11 mouse cellular contexts compared by ENCODE assay signal in genomic region chr17:70363561-70363960, GRCm38 (mm10).
A peak's percentile ranks its signal among the peaks of the same experiment; 100 is the strongest.
DNase-seq lines count a peak whose midpoint lies in the region; ATAC-seq and TF ChIP-seq lines count a peak whose summit lies in the region.
"Had no signal": no experiment of that assay in that cellular context is flagged by ENCODE, and none has a peak within 500 bp of the region (broad histone marks: within the 10 kb centered on the region; RNA-seq: fewer than 3 reads in every experiment).

No protein-coding gene starts in this region.

- no peaks in the 10 kb centered on the region for H3K9me3 ChIP-seq in forebrain, embryonic 14.5 days (replicated peaks; ENCODE audit: control insufficient read depth, low read length)
- H3K9me3 ChIP-seq in forebrain, embryonic 11.5 days (ENCODE audit: control insufficient read depth, low read length) = no peaks in the 10 kb centered on the region
- H3K9me3 ChIP-seq in intestine, embryonic 15.5 days = no peaks in the 10 kb centered on the region

- TF ChIP-seq CTCF in brain, embryonic 14.5 days (IDR thresholded peaks at IDR 0.05; ENCODE audit: borderline replicate concordance, extremely low read depth, insufficient read depth, insufficient read length) = no peak

- peak; percentile 93 for DNase-seq in forebrain, embryonic 14.5 days (ENCODE audit: low spot score)
- DNase-seq in forebrain, embryonic 11.5 days (ENCODE audit: low spot score) = no peak
- peak; percentile 94 for DNase-seq in brain, embryonic 14.5 days (ENCODE audit: low read depth)
- DNase-seq in frontal cortex, adult 2 months (ENCODE audit: extremely low spot score in 1 of 2, low spot score in 1 of 2) = peak; percentile 76 to 85
- DNase-seq in left cerebral cortex, postnatal 14 days (ENCODE audit: low spot score in 2 of 2) = peak; percentile 58 to 90
- DNase-seq in embryo, embryonic 10 days (ENCODE audit: low spot score) = no peak
- DNase-seq: heart, postnatal 14 days had no signal

- no peak overlapping the region for H3K4me3 ChIP-seq in forebrain, embryonic 14.5 days (ENCODE audit: low read depth, low read length)
- no peak overlapping the region for H3K4me3 ChIP-seq in forebrain, embryonic 11.5 days (ENCODE audit: low read depth, low read length)
- no peak overlapping the region for H3K4me3 ChIP-seq in intestine, embryonic 15.5 days (replicated peaks)

- H3K4me2 ChIP-seq in forebrain, embryonic 14.5 days (ENCODE audit: low read length) = no peak overlapping the region
- H3K4me2 ChIP-seq in forebrain, embryonic 11.5 days (ENCODE audit: low read depth, low read length, severe bottlenecking) = no peak overlapping the region
- H3K4me2 ChIP-seq in intestine, embryonic 15.5 days (replicated peaks) = no peak overlapping the region

- no peaks in the 10 kb centered on the region for H3K27me3 ChIP-seq in forebrain, embryonic 14.5 days (replicated peaks; ENCODE audit: control insufficient read depth, insufficient read depth, low read length)
- no peaks in the 10 kb centered on the region for H3K27me3 ChIP-seq in forebrain, embryonic 11.5 days (ENCODE audit: control insufficient read depth, insufficient read depth, low read length)
- H3K27me3 ChIP-seq in intestine, embryonic 15.5 days (replicated peaks) = no peaks in the 10 kb centered on the region

- H3K36me3 ChIP-seq in forebrain, embryonic 14.5 days (ENCODE audit: control insufficient read depth, insufficient read depth, low read length) = no peaks in the 10 kb centered on the region
- no peaks in the 10 kb centered on the region for H3K36me3 ChIP-seq in forebrain, embryonic 11.5 days (ENCODE audit: control insufficient read depth, insufficient read depth, low read length)
- H3K36me3 ChIP-seq in intestine, embryonic 15.5 days = no peaks in the 10 kb centered on the region

- 0 out of 2 replicates have a peak overlapping the region, but pooled peaks have one; percentile 1 for H3K27ac ChIP-seq in forebrain, embryonic 14.5 days (ENCODE audit: low read depth, low read length)
- no peak overlapping the region for H3K27ac ChIP-seq in forebrain, embryonic 11.5 days (ENCODE audit: low read depth, low read length)
- no peak overlapping the region for H3K27ac ChIP-seq in intestine, embryonic 15.5 days
- H3K27ac ChIP-seq: stomach, postnatal 0 days had no signal

- intact Hi-C loops in left cerebral cortex, postnatal 14 days (cut with DNase I) = no loop called here

- no peak overlapping the region for H3K9ac ChIP-seq in forebrain, embryonic 14.5 days (ENCODE audit: low read length)
- H3K9ac ChIP-seq in forebrain, embryonic 11.5 days (ENCODE audit: low read length) = no peak overlapping the region
- no peak overlapping the region for H3K9ac ChIP-seq in intestine, embryonic 15.5 days

- no peak for TF ChIP-seq POLR2A in brain, embryonic 14.5 days (IDR thresholded peaks at IDR 0.05; ENCODE audit: borderline replicate concordance, extremely low read depth, insufficient read depth, insufficient read length, poor library complexity, severe bottlenecking)

- 35% methylated on average over 3 of the region's 3 CpGs for WGBS in forebrain, embryonic 14.5 days
- WGBS in forebrain, embryonic 11.5 days = 73% methylated on average over 3 of the region's 3 CpGs
- 63% methylated on average over 3 of the region's 3 CpGs for WGBS in intestine, embryonic 15.5 days

- ATAC-seq in forebrain, embryonic 14.5 days = peak; percentile 95
- ATAC-seq in forebrain, embryonic 11.5 days (replicated peaks; ENCODE audit: low FRiP score) = no peak
- no peak for ATAC-seq in intestine, embryonic 15.5 days
- no peak for ATAC-seq in monocyte, adult 5-6 weeks (replicated peaks; ENCODE audit: insufficient number of reproducible peaks, low FRiP score, low TSS enrichment, poor library complexity, severe bottlenecking)
- ATAC-seq: lung, postnatal 0 days had no signal

- no peaks in the 10 kb centered on the region; the same call in 1 of the 2 replicates for H3K4me1 ChIP-seq in forebrain, embryonic 14.5 days (ENCODE audit: control insufficient read depth, insufficient read depth, low read length)
- H3K4me1 ChIP-seq in forebrain, embryonic 11.5 days (replicated peaks; ENCODE audit: control insufficient read depth, insufficient read depth, low read length) = no peaks in the 10 kb centered on the region
- H3K4me1 ChIP-seq in intestine, embryonic 15.5 days (replicated peaks) = no peaks in the 10 kb centered on the region

Comparison
In these comparisons a context has a peak if more than half of its experiments do, and no peak if none do; other contexts are left out.
1. DNase-seq: peak in forebrain, embryonic 14.5 days (single experiment), brain, embryonic 14.5 days (single experiment), frontal cortex, adult 2 months (2 of 2) and left cerebral cortex, postnatal 14 days (2 of 2); none in forebrain, embryonic 11.5 days (single experiment) and embryo, embryonic 10 days (single experiment).